Comparison of ENCODE assay signal across 9 mouse cellular contexts in the genomic region with DNA sequence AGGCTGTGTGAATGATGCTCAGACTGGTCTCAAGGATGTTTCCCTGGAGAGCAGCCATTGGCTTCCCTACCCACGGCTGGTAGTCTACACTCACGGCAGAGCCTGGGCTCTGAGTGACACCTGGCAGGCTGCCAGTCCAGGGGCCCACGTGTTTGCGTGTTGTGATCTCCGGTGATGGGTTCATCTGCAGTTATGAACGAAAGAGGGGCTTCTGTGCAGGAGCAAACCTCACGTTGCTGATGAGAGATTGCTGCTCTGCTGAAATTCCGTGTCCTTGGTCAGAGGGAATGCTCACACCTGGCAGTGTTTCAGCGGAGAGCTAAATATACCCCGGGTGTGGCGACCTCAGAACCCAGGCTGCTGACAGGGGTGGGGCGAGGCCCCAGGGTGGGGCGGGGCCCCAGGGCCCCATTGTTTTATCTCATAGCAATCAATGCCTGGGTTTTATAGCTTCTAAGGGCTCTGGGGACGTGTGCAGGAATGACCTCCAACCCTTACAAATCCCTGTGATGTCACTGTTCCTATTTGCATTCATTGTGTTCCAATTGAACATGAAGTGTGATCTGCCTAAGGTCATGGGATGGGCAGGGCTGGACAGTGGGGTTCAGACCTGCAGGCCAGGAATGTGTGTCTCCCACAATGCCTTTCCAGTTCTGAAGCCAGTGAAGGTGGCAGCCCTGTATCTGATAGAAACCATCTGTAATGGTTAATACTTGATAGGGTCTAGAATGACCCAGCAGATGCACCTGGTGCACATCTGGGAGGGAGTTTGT. TPM values are rescaled to one million over a fixed set of nuclear protein-coding genes. Genes with fewer than 3 reads are reported as not detected.
DNase-seq lines count a peak whose midpoint lies in the region; ATAC-seq lines count a peak whose summit lies in the region.
"Had no signal": no experiment of that assay in that cellular context is flagged by ENCODE, and none has a peak within 500 bp of the region (broad histone marks: within the 10 kb centered on the region; RNA-seq: fewer than 3 reads in every experiment).

No protein-coding gene starts in this region.

- no peaks in the 10 kb centered on the region for H3K27me3 ChIP-seq in heart, embryonic 16.5 days (ENCODE audit: control insufficient read depth, insufficient read depth, low read length)
- H3K27me3 ChIP-seq in midbrain, embryonic 16.5 days (ENCODE audit: control insufficient read depth, insufficient read depth, low read depth, low read length) = no peaks in the 10 kb centered on the region

- H3K4me3 ChIP-seq in heart, embryonic 16.5 days (ENCODE audit: low read length) = 0 out of 2 replicates have a peak overlapping the region, but pooled peaks have one; percentile 11
- no peak overlapping the region for H3K4me3 ChIP-seq in midbrain, embryonic 16.5 days (ENCODE audit: low read depth, low read length)

- peak overlapping the region; percentile 26; the same call in 1 of the 2 replicates for H3K9ac ChIP-seq in heart, embryonic 16.5 days (ENCODE audit: low read length)
- H3K9ac ChIP-seq in midbrain, embryonic 16.5 days (ENCODE audit: low read depth, low read length) = no peak overlapping the region

- DNase-seq in retina, postnatal 1 day = peak; percentile 22
- DNase-seq in retina, embryonic 14.5 days (ENCODE audit: low spot score) = no peak
- peak; percentile 82 for DNase-seq in adrenal gland, postnatal 14 days
- peak; percentile 51 for DNase-seq in thymus, postnatal 14 days
- no peak for DNase-seq in layer of hippocampus, postnatal 10 days (ENCODE audit: low spot score in 2 of 2)
- no peak for DNase-seq in urinary bladder, postnatal 25 days (ENCODE audit: low spot score)
- DNase-seq: lung, postnatal 14 days had no signal

- peak overlapping the region; percentile 89 for H3K27ac ChIP-seq in heart, embryonic 16.5 days (ENCODE audit: low read length)
- H3K27ac ChIP-seq in midbrain, embryonic 16.5 days (ENCODE audit: low read length) = no peak overlapping the region

- H3K36me3 ChIP-seq in heart, embryonic 16.5 days (ENCODE audit: control insufficient read depth, insufficient read depth) = no peaks in the 10 kb centered on the region
- H3K36me3 ChIP-seq in midbrain, embryonic 16.5 days (ENCODE audit: control insufficient read depth, insufficient read depth, low read length) = no peaks in the 10 kb centered on the region

- peak overlapping the region; percentile 50 for H3K4me2 ChIP-seq in heart, embryonic 16.5 days (ENCODE audit: low read depth, low read length)
- no peak overlapping the region for H3K4me2 ChIP-seq in midbrain, embryonic 16.5 days (ENCODE audit: low read length)

- ATAC-seq in heart, embryonic 16.5 days (replicated peaks; ENCODE audit: extremely low read depth, insufficient read depth, low FRiP score) = peak; percentile 75
- no peak for ATAC-seq in midbrain, embryonic 16.5 days

- WGBS in heart, embryonic 16.5 days = 21% methylated on average over 14 of the region's 14 CpGs
- WGBS in midbrain, embryonic 16.5 days = 67% methylated on average over 14 of the region's 14 CpGs

- H3K9me3 ChIP-seq in heart, embryonic 16.5 days (replicated peaks; ENCODE audit: control insufficient read depth, low read length) = no peaks in the 10 kb centered on the region
- no peaks in the 10 kb centered on the region; the same call in 1 of the 2 replicates for H3K9me3 ChIP-seq in midbrain, embryonic 16.5 days (replicated peaks; ENCODE audit: control insufficient read depth, low read length, poor library complexity, severe bottlenecking)

- peaks cover 49% of the 10 kb centered on the region for H3K4me1 ChIP-seq in heart, embryonic 16.5 days (ENCODE audit: control insufficient read depth, insufficient read depth, low read length)
- no peaks in the 10 kb centered on the region; the same call in 1 of the 2 replicates for H3K4me1 ChIP-seq in midbrain, embryonic 16.5 days (ENCODE audit: control insufficient read depth, insufficient read depth, low read length)

RNA-seq across cellular contexts. Expression of gene Ablim2, which starts 13.4 kb away (rescaled TPM):
- total RNA-seq in adrenal gland, postnatal 14 days (2021) = 3.0 and 4.0 TPM in 2 replicates
- polyA plus RNA-seq in heart, embryonic 16.5 days (2015; fragmentation: Nextera tagmentation; extraction: Ambion mirVana) = 4.7 and 7.3 TPM in 2 replicates
- 10 to 100 TPM; 66.2 to 73.0 TPM for total RNA-seq in layer of hippocampus, postnatal 10 days (2021)
- 29.4 and 36.2 TPM in 2 replicates for polyA plus RNA-seq in midbrain, embryonic 16.5 days (2015; fragmentation: Nextera tagmentation; extraction: Ambion mirVana)

RNA-seq across cellular contexts. Expression of gene Sh3tc1, which starts 31.3 kb away (rescaled TPM):
- 14.9 and 15.0 TPM in 2 replicates for total RNA-seq in adrenal gland, postnatal 14 days (2021)
- 8.3 and 10.0 TPM in 2 replicates for polyA plus RNA-seq in heart, embryonic 16.5 days (2015; fragmentation: Nextera tagmentation; extraction: Ambion mirVana)
- 1 to 10 TPM; 2.5 TPM for total RNA-seq in layer of hippocampus, postnatal 10 days (2021)
- polyA plus RNA-seq in midbrain, embryonic 16.5 days (2015; fragmentation: Nextera tagmentation; extraction: Ambion mirVana) = 1.8 and 3.2 TPM in 2 replicates

Comparison
In these comparisons a context has a peak if more than half of its experiments do, and no peak if none do; other contexts are left out.
1. DNase-seq: peak in retina, postnatal 1 day (single experiment), adrenal gland, postnatal 14 days (single experiment) and thymus, postnatal 14 days (single experiment); none in retina, embryonic 14.5 days (single experiment), layer of hippocampus, postnatal 10 days (0 of 2) and urinary bladder, postnatal 25 days (single experiment).
2. RNA of gene Ablim2, which starts 13.4 kb away (total RNA-seq): 66.2 to 73.0 TPM in layer of hippocampus, postnatal 10 days; 3.0 to 4.0 TPM in adrenal gland, postnatal 14 days; every median in the first group is over 10 times any median in the second.